Mouse (Mus musculus) midbrain, embryonic 13.5 days (tissue): ENCODE data around the gene Psme4. TPM values are rescaled to one million over a fixed set of nuclear protein-coding genes. Genes with fewer than 3 reads are reported as not detected.

Source experiments
- ATAC-seq: fragments of 200-750 bp; cut with Nextera tagmentation; 2 replicates; pipeline ENCODE4 v1.8.0; 2017; ENCODE audit warnings: mild to moderate bottlenecking, moderate TSS enrichment, moderate library complexity
- H3K27ac ChIP-seq: fragments of 300-500 bp; sonication (generic); 2 replicates; pipeline ENCODE4 v1.5.1; 2015; ENCODE audit warnings: inconsistent platforms, mild to moderate bottlenecking, moderate library complexity
- H3K27me3 ChIP-seq: fragments of 300-500 bp; sonication (generic); 2 replicates; pipeline ENCODE4 v1.6.1; 2015; ENCODE audit warnings: mild to moderate bottlenecking, inconsistent platforms
- H3K36me3 ChIP-seq: fragments of 300-500 bp; sonication (generic); 2 replicates; pipeline ENCODE4 v1.6.1; 2015; ENCODE audit warnings: mild to moderate bottlenecking, inconsistent platforms
- H3K4me1 ChIP-seq: fragments of 300-500 bp; sonication (generic); replicated peaks from 2 replicates; pipeline ENCODE4 v1.6.1; 2015; ENCODE audit warnings: inconsistent platforms
- H3K4me2 ChIP-seq: fragments of 300-500 bp; sonication (generic); replicated peaks from 2 replicates; pipeline ENCODE4 v1.6.1; 2015; ENCODE audit warnings: moderate library complexity, mild to moderate bottlenecking, inconsistent platforms
- H3K4me3 ChIP-seq: fragments of 300-500 bp; sonication (generic); replicated peaks from 2 replicates; pipeline ENCODE4 v1.5.1; 2015; ENCODE audit warnings: mild to moderate bottlenecking, inconsistent platforms
- H3K9ac ChIP-seq: fragments of 300-500 bp; sonication (generic); replicated peaks from 2 replicates; pipeline ENCODE4 v1.6.1; 2015; ENCODE audit warnings: mild to moderate bottlenecking, inconsistent platforms
- H3K9me3 ChIP-seq: fragments of 300-500 bp; sonication (generic); 2 replicates; pipeline ENCODE4 v1.6.1; 2016; ENCODE audit warnings: mild to moderate bottlenecking, inconsistent platforms
- WGBS: fragments of 180-500 bp; shearing (Covaris S2); methylation state at CpG from one replicate; pipeline ENCODE4 v1.1.7; 2015; 5-methylcytosine and 5-hydroxymethylcytosine counted together
- polyA plus RNA-seq: library from polyadenylated mRNA; unstranded; fragments of >200 nt; fragmentation: Nextera tagmentation; extraction: Ambion mirVana; gene quantifications from 2 replicates; pipeline ENCODE4 v1.2.1, GENCODE M21; 2015

Gene Psme4
- polyA plus RNA-seq, 1 experiment from 2014 or later, result 24.7 TPM

DNA sequence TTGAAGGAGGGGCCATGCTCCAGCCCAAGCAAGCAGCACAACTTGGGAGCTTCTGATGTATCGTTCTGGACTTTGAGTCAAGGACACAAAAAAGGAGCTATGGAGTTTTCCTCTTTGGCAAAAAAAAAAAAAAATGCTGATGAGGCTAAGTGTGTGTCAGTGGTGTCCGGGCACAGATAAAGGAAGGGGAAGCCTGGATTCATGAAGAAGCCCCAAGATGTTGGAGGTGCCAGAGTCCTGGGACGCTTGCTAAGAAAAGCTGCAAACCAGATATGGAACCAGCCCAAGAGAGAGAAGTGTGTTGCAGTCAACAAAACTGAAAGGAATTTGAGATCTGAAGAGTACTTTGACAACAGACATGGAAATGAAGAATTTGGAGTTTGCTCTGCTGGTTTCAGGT lies 140.8 kb downstream of the Psme4 start:
- Histone ChIP-seq H3K9ac (no peak overlapping the region), H3K36me3 (peaks cover 5% of the 10 kb centered on the region; the same call in 1 of the 2 replicates), H3K27ac (no peak overlapping the region), H3K9me3 (no peaks in the 10 kb centered on the region), H3K4me3 (no peak overlapping the region), H3K4me1 (no peaks in the 10 kb centered on the region), H3K27me3 (no peaks in the 10 kb centered on the region), H3K4me2 (no peak overlapping the region)
- ATAC-seq, result no peak
- WGBS, result 92% methylated on average over 3 of the region's 3 CpGs

- H3K36me3 ChIP-seq, result peaks cover 18% of the 10 kb centered on the region
- H3K27me3 ChIP-seq, result no peaks in the 10 kb centered on the region
- H3K4me2 ChIP-seq, result no peak overlapping the region
- WGBS, result 57% methylated on average over 1 of the region's 1 CpGs
- H3K9me3 ChIP-seq, result no peaks in the 10 kb centered on the region
- H3K4me3 ChIP-seq, result no peak overlapping the region
- H3K27ac ChIP-seq, result no peak overlapping the region
- no peak overlapping the region for H3K9ac ChIP-seq
- no peak for ATAC-seq
- no peaks in the 10 kb centered on the region for H3K4me1 ChIP-seq
Observed at GRCm38 (mm10) chr11:30920641-30921040, 149.1 kb downstream of the Psme4 start.

DNA sequence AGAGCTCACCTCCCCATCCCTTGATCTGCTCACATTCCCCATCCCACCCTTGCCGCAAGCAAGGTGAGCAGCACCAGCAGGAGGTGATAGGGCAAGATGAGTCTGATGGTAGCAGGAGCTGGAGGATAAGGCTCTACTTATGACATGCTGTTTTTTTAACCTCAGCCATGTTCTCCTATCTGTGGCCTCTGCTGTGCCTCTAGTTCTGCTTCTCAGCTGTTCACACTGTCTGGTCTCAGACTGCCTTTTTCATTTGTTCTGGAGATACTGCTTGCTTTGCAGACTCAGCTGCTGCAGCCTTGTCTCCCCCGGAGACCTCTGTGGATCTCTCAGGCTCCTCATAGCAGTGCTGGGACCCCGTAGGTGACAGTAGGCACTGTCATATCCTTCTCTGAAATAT lies 151.8 kb downstream of the Psme4 start:
- H3K36me3 ChIP-seq, result peaks cover 30% of the 10 kb centered on the region
- no peaks in the 10 kb centered on the region for H3K9me3 ChIP-seq
- no peaks in the 10 kb centered on the region for H3K27me3 ChIP-seq
- ATAC-seq, result no peak
- H3K4me1 ChIP-seq, result no peaks in the 10 kb centered on the region
- WGBS, result 95% methylated on average over 3 of the region's 3 CpGs
- no peak overlapping the region for H3K4me3 ChIP-seq
- no peak overlapping the region for H3K9ac ChIP-seq
- no peak overlapping the region for H3K4me2 ChIP-seq
- no peak overlapping the region for H3K27ac ChIP-seq

DNA sequence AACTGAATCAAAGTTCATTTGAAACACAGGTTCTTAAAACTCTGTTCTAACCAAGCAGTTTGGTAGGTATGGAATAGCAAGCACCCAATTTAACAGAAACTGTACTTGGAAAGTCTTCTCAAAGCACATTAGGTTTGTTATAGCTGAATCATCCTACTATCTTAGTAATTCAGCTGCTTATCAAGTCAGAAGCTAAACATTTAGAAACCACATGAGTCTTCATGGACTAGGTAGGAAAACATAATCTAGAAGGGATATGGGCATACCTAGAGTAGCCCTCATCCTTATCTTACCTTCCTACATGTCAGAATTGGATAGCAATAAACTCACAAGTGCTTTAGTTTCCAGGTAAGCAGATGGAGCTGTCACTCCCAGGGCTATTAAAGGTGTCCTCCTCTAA lies 156.6 kb downstream of the Psme4 start:
- no peak for ATAC-seq
- Histone ChIP-seq H3K27me3 (no peaks in the 10 kb centered on the region), H3K27ac (no peak overlapping the region), H3K4me3 (no peak overlapping the region), H3K9me3 (no peaks in the 10 kb centered on the region), H3K9ac (no peak overlapping the region), H3K4me2 (no peak overlapping the region), H3K36me3 (peaks cover 50% of the 10 kb centered on the region), H3K4me1 (no peaks in the 10 kb centered on the region)

DNA sequence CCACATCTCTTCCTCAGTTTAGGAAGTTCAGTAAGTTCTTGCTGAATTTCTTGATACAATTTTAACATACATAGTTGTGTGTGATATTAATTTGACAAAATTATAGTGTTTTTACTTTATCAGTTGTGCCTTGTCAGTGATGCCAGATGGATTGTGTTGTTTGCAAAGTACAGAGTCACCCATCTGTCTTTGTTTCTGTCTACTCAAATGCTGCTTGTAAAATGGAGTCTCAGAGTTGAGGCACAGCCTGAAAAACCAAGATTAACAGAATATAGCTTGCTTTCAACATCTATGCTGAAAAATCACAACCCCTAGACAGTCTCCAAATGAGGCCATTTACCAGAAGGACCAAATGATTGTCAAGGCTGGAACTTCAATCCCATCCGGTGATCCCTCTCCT lies 157.0 kb downstream of the Psme4 start:
- no peak overlapping the region for H3K4me2 ChIP-seq
- H3K9ac ChIP-seq, result no peak overlapping the region
- H3K4me1 ChIP-seq, result no peaks in the 10 kb centered on the region
- H3K27ac ChIP-seq, result no peak overlapping the region
- H3K27me3 ChIP-seq, result no peaks in the 10 kb centered on the region
- H3K36me3 ChIP-seq, result peaks cover 47% of the 10 kb centered on the region
- no peak for ATAC-seq
- H3K9me3 ChIP-seq, result no peaks in the 10 kb centered on the region
- H3K4me3 ChIP-seq, result no peak overlapping the region
- 100% methylated on average over 1 of the region's 1 CpGs for WGBS

Other genes with a start within 250 kb of the Psme4 start
- 13.1 and 14.8 TPM in 2 replicates for gene Acyp2, start 122.1 kb upstream of the Psme4 start, polyA plus RNA-seq
- gene Gpr75, start 113.6 kb downstream of the Psme4 start, polyA plus RNA-seq, result 3.2 and 3.8 TPM in 2 replicates
- 31.8 and 33.0 TPM in 2 replicates for gene Asb3, start 113.7 kb downstream of the Psme4 start, polyA plus RNA-seq
- gene Erlec1, start 182.6 kb downstream of the Psme4 start, polyA plus RNA-seq, result 11.5 and 12.3 TPM in 2 replicates
- 21.9 and 23.1 TPM in 2 replicates for gene Chac2, start 214.6 kb downstream of the Psme4 start, polyA plus RNA-seq